Mouse (Mus musculus) olfactory bulb, adult 2 months (tissue): Measurements from ENCODE around the gene D630039A03Rik.

Experiments used
- CTCF ChIP-seq: fragments of 200-500 bp; IDR thresholded peaks from 2 replicates; pipeline ENCODE4 v1.5.1; 2012; ENCODE audit warnings: low read depth, mild to moderate bottlenecking, low read length, moderate library complexity; ENCODE audit not compliant: insufficient read depth
- POLR2A ChIP-seq: fragments of 200-500 bp; IDR thresholded peaks from 2 replicates; pipeline ENCODE4 v1.6.1; 2012; ENCODE audit warnings: mild to moderate bottlenecking, low read depth, low read length, moderate library complexity; ENCODE audit not compliant: insufficient read depth

DNA sequence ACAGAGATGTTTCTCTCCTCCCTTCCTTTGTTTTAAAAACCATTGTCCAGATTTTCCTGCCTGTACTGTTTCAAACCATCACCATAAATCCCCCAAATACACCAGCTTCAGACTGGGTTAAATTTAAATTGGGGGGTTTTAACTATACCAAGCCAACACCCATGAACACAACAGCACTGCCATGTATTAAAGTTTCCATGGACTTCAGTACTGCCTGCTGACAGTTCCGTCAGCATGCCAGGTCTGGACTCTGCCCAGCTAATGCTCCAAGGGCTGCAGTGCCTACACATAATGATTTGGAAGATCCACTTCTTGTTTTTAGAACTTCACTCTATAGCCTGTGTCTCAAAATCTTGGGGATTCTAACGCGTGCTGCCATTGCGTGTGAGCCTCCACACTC is 31.4 kb upstream of the D630039A03Rik start:
- TF ChIP-seq POLR2A: no peak
- TF ChIP-seq CTCF: no peak
